Mouse (Mus musculus): ENCODE data around the gene Carns1. TPM values are rescaled to one million over a fixed set of nuclear protein-coding genes. Genes with fewer than 3 reads are reported as not detected.

Gene Carns1
- polyA plus RNA-seq, 1 experiment: 2.1 TPM

- H3ac ChIP-seq (ENCODE audit: control insufficient read depth, insufficient read length, low read depth): no peak overlapping the region
- H3K79me3 ChIP-seq (ENCODE audit: low read depth): no peaks in the 10 kb centered on the region
- H3K79me2 ChIP-seq (ENCODE audit: control insufficient read depth, insufficient read depth): peaks cover under 1% of the 10 kb centered on the region
- H3K27me3 ChIP-seq (ENCODE audit: control insufficient read depth, insufficient read depth, insufficient read length): no peaks in the 10 kb centered on the region
- no peak overlapping the region for H3K4me3 ChIP-seq (ENCODE audit: insufficient read depth, poor library complexity, severe bottlenecking)
- TF ChIP-seq USF1 (IDR thresholded peaks at IDR 0.05; ENCODE audit: low read depth): no peak
- TF ChIP-seq MAX (IDR thresholded peaks at IDR 0.05): no peak
- TF ChIP-seq CEBPB (IDR thresholded peaks at IDR 0.05; ENCODE audit: low read depth): no peak
- peak; percentile 94 for TF ChIP-seq CTCF (IDR thresholded peaks at IDR 0.05; ENCODE audit: control insufficient read depth, insufficient read depth, insufficient read length)
- H3K36me3 ChIP-seq (ENCODE audit: control insufficient read depth, insufficient read depth): no peaks in the 10 kb centered on the region
Observed at GRCm38 (mm10) chr19:4206971-4207370, 31.7 kb upstream of the Carns1 start.

GRCm38 (mm10) chr19:4204889-4205288 lies 29.6 kb upstream of the Carns1 start:
- peaks cover 10% of the 10 kb centered on the region for H3K79me3 ChIP-seq (ENCODE audit: low read depth)
- peaks cover 2% of the 10 kb centered on the region for H3K36me3 ChIP-seq (ENCODE audit: control insufficient read depth, insufficient read depth)
- H3K27me3 ChIP-seq (ENCODE audit: control insufficient read depth, insufficient read depth, insufficient read length): no peaks in the 10 kb centered on the region
- TF ChIP-seq MAX (IDR thresholded peaks at IDR 0.05) (no peak), CTCF (IDR thresholded peaks at IDR 0.05; ENCODE audit: control insufficient read depth, insufficient read depth, insufficient read length) (no peak), FOSL1 (IDR thresholded peaks at IDR 0.05; ENCODE audit: insufficient read depth, low read length, poor library complexity, severe bottlenecking) (no peak), MYOD1 (IDR thresholded peaks at IDR 0.05; ENCODE audit: control insufficient read depth, insufficient read length, low read depth) (no peak), CEBPB (IDR thresholded peaks at IDR 0.05; ENCODE audit: low read depth) (no peak), MYOG (IDR thresholded peaks at IDR 0.05; ENCODE audit: control insufficient read depth, extremely low read depth, insufficient read length) (no peak), USF1 (IDR thresholded peaks at IDR 0.05; ENCODE audit: low read depth) (no peak)
- no peak overlapping the region for H3K4me3 ChIP-seq (ENCODE audit: insufficient read depth, poor library complexity, severe bottlenecking)
- no peak overlapping the region for H3ac ChIP-seq (ENCODE audit: control insufficient read depth, insufficient read length, low read depth)
- H3K79me2 ChIP-seq (ENCODE audit: control insufficient read depth, insufficient read depth): peaks cover 16% of the 10 kb centered on the region

- TF ChIP-seq MYOD1 (IDR thresholded peaks at IDR 0.05; ENCODE audit: control insufficient read depth, insufficient read length, low read depth) (no peak), USF1 (IDR thresholded peaks at IDR 0.05; ENCODE audit: low read depth) (no peak), MAX (IDR thresholded peaks at IDR 0.05) (no peak), CEBPB (IDR thresholded peaks at IDR 0.05; ENCODE audit: low read depth) (no peak), FOSL1 (IDR thresholded peaks at IDR 0.05; ENCODE audit: insufficient read depth, low read length, poor library complexity, severe bottlenecking) (no peak), CTCF (IDR thresholded peaks at IDR 0.05; ENCODE audit: control insufficient read depth, insufficient read depth, insufficient read length) (no peak), MYOG (IDR thresholded peaks at IDR 0.05; ENCODE audit: control insufficient read depth, extremely low read depth, insufficient read length) (no peak)
- H3K4me3 ChIP-seq (ENCODE audit: insufficient read depth, poor library complexity, severe bottlenecking): no peak overlapping the region
- no peak overlapping the region for H3ac ChIP-seq (ENCODE audit: control insufficient read depth, insufficient read length, low read depth)
- H3K79me3 ChIP-seq (ENCODE audit: low read depth): peaks cover 14% of the 10 kb centered on the region
- H3K79me2 ChIP-seq (ENCODE audit: control insufficient read depth, insufficient read depth): peaks cover 27% of the 10 kb centered on the region
- H3K36me3 ChIP-seq (ENCODE audit: control insufficient read depth, insufficient read depth): peaks cover 13% of the 10 kb centered on the region
- no peaks in the 10 kb centered on the region for H3K27me3 ChIP-seq (ENCODE audit: control insufficient read depth, insufficient read depth, insufficient read length)
Observed at GRCm38 (mm10) chr19:4203604-4204326, 28.5 kb upstream of the Carns1 start.

- no peaks in the 10 kb centered on the region for H3K27me3 ChIP-seq (ENCODE audit: control insufficient read depth, insufficient read depth, insufficient read length)
- TF ChIP-seq MAX (IDR thresholded peaks at IDR 0.05): no peak
- no peak for TF ChIP-seq CTCF (IDR thresholded peaks at IDR 0.05; ENCODE audit: control insufficient read depth, insufficient read depth, insufficient read length)
- TF ChIP-seq MYOG (IDR thresholded peaks at IDR 0.05; ENCODE audit: control insufficient read depth, extremely low read depth, insufficient read length): no peak
- no peak for TF ChIP-seq USF1 (IDR thresholded peaks at IDR 0.05; ENCODE audit: low read depth)
- H3K4me3 ChIP-seq (ENCODE audit: insufficient read depth, poor library complexity, severe bottlenecking): no peak overlapping the region
- H3K36me3 ChIP-seq (ENCODE audit: control insufficient read depth, insufficient read depth): peaks cover 14% of the 10 kb centered on the region
- peaks cover 28% of the 10 kb centered on the region for H3K79me2 ChIP-seq (ENCODE audit: control insufficient read depth, insufficient read depth)
- H3ac ChIP-seq (ENCODE audit: control insufficient read depth, insufficient read length, low read depth): no peak overlapping the region
- H3K79me3 ChIP-seq (ENCODE audit: low read depth): peaks cover 14% of the 10 kb centered on the region
Observed at GRCm38 (mm10) chr19:4203148-4203547, 27.9 kb upstream of the Carns1 start.

- peaks cover 22% of the 10 kb centered on the region for H3K36me3 ChIP-seq (ENCODE audit: control insufficient read depth, insufficient read depth)
- peaks cover 14% of the 10 kb centered on the region for H3K79me3 ChIP-seq (ENCODE audit: low read depth)
- H3K4me3 ChIP-seq (ENCODE audit: insufficient read depth, poor library complexity, severe bottlenecking): no peak overlapping the region
- peaks cover 28% of the 10 kb centered on the region for H3K79me2 ChIP-seq (ENCODE audit: control insufficient read depth, insufficient read depth)
- no peaks in the 10 kb centered on the region for H3K27me3 ChIP-seq (ENCODE audit: control insufficient read depth, insufficient read depth, insufficient read length)
- H3ac ChIP-seq (ENCODE audit: control insufficient read depth, insufficient read length, low read depth): peak overlapping the region; percentile 83
- no peak for TF ChIP-seq CTCF (IDR thresholded peaks at IDR 0.05; ENCODE audit: control insufficient read depth, insufficient read depth, insufficient read length)
- no peak for TF ChIP-seq CEBPB (IDR thresholded peaks at IDR 0.05; ENCODE audit: low read depth)
- no peak for TF ChIP-seq FOSL1 (IDR thresholded peaks at IDR 0.05; ENCODE audit: insufficient read depth, low read length, poor library complexity, severe bottlenecking)
Observed at GRCm38 (mm10) chr19:4202149-4202548, 26.9 kb upstream of the Carns1 start.

GRCm38 (mm10) chr19:4201291-4201909 lies 26.1 kb upstream of the Carns1 start, which contains the start of gene Rad9a:
Gene Rad9a, minus strand, starts transcription at chr19:4201662.
- Histone ChIP-seq H3ac (ENCODE audit: control insufficient read depth, insufficient read length, low read depth) (peak within 1 kb of the TSS; percentile 83), H3K36me3 (ENCODE audit: control insufficient read depth, insufficient read depth) (peaks cover 29% of the 10 kb centered on the region), H3K27me3 (ENCODE audit: control insufficient read depth, insufficient read depth, insufficient read length) (no peaks in the 10 kb centered on the region), H3K79me2 (ENCODE audit: control insufficient read depth, insufficient read depth) (peaks cover 31% of the 10 kb centered on the region), H3K4me3 (ENCODE audit: insufficient read depth, poor library complexity, severe bottlenecking) (peak within 1 kb of the TSS; percentile 64), H3K79me3 (ENCODE audit: low read depth) (peaks cover 14% of the 10 kb centered on the region)
- no peak for TF ChIP-seq MYOG (IDR thresholded peaks at IDR 0.05; ENCODE audit: control insufficient read depth, extremely low read depth, insufficient read length)
- TF ChIP-seq CTCF (IDR thresholded peaks at IDR 0.05; ENCODE audit: control insufficient read depth, insufficient read depth, insufficient read length): no peak
- peak; percentile 37 for TF ChIP-seq MAX (IDR thresholded peaks at IDR 0.05)
- TF ChIP-seq USF1 (IDR thresholded peaks at IDR 0.05; ENCODE audit: low read depth): peak; percentile 99
- TF ChIP-seq MYOD1 (IDR thresholded peaks at IDR 0.05; ENCODE audit: control insufficient read depth, insufficient read length, low read depth): no peak
- TF ChIP-seq CEBPB (IDR thresholded peaks at IDR 0.05; ENCODE audit: low read depth): no peak
- no peak for TF ChIP-seq FOSL1 (IDR thresholded peaks at IDR 0.05; ENCODE audit: insufficient read depth, low read length, poor library complexity, severe bottlenecking)
